Mouse (Mus musculus) right cerebral cortex, postnatal 14 days (tissue): Measurements from ENCODE around the gene Spg21.

ENCODE experiments used
- DNase-seq: peaks from one replicate; pipeline ENCODE4 v3.0.0; 2022

Gene Spg21

GRCm38 (mm10) chr9:65460732-65461442, at the start of gene Spg21:
TSS of gene Spg21 (plus strand) at chr9:65460947.
- peak; percentile 96 for DNase-seq

- DNase-seq, result no peak
Measured at GRCm38 (mm10) chr9:65411326-65411725, 49.4 kb upstream of the Spg21 start.

- DNase-seq, result no peak
Measured at GRCm38 (mm10) chr9:65417738-65418137, 43.0 kb upstream of the Spg21 start.

GRCm38 (mm10) chr9:65419633-65420032, 41.1 kb upstream of the Spg21 start:
- no peak for DNase-seq

GRCm38 (mm10) chr9:65422760-65423501, 37.8 kb upstream of the Spg21 start, which contains the start of gene Slc51b:
TSS of gene Slc51b (minus strand) at chr9:65422955.
- DNase-seq, result no peak

GRCm38 (mm10) chr9:65424393-65424792, 36.4 kb upstream of the Spg21 start:
- DNase-seq, result no peak

- no peak for DNase-seq
Measured at GRCm38 (mm10) chr9:65427511-65427910, 33.2 kb upstream of the Spg21 start.

GRCm38 (mm10) chr9:65428003-65428402, 32.7 kb upstream of the Spg21 start:
- DNase-seq, result no peak

GRCm38 (mm10) chr9:65430401-65430800, 30.3 kb upstream of the Spg21 start:
- DNase-seq, result no peak

GRCm38 (mm10) chr9:65430921-65431320, 29.8 kb upstream of the Spg21 start:
- DNase-seq, result no peak

- DNase-seq, result peak; percentile 83
Measured at GRCm38 (mm10) chr9:65432236-65432635, 28.5 kb upstream of the Spg21 start.

GRCm38 (mm10) chr9:65434140-65434539, 26.6 kb upstream of the Spg21 start:
- DNase-seq, result peak; percentile 28

GRCm38 (mm10) chr9:65435211-65435610, 25.5 kb upstream of the Spg21 start:
- no peak for DNase-seq

GRCm38 (mm10) chr9:65435671-65436301, 25.0 kb upstream of the Spg21 start, which contains the start of gene Mtfmt:
TSS of gene Mtfmt (plus strand) at chr9:65435782.
- peak; percentile 89 for DNase-seq

- no peak for DNase-seq
Measured at GRCm38 (mm10) chr9:65444692-65445091, 16.1 kb upstream of the Spg21 start.

- DNase-seq, result no peak
Measured at GRCm38 (mm10) chr9:65447951-65448350, 12.8 kb upstream of the Spg21 start.

- no peak for DNase-seq
Measured at GRCm38 (mm10) chr9:65458975-65459374, 1.8 kb upstream of the Spg21 start.

GRCm38 (mm10) chr9:65460198-65460597, 549 bp upstream of the Spg21 start:
- no peak for DNase-seq

GRCm38 (mm10) chr9:65462544-65462943, 1.8 kb downstream of the Spg21 start:
- DNase-seq, result no peak

GRCm38 (mm10) chr9:65464161-65464560, 3.4 kb downstream of the Spg21 start:
- peak; percentile 17 for DNase-seq

- no peak for DNase-seq
Measured at GRCm38 (mm10) chr9:65465241-65465640, 4.5 kb downstream of the Spg21 start.

GRCm38 (mm10) chr9:65467686-65468085, 6.9 kb downstream of the Spg21 start:
- no peak for DNase-seq

- no peak for DNase-seq
Measured at GRCm38 (mm10) chr9:65472769-65473168, 12.0 kb downstream of the Spg21 start.

- DNase-seq, result no peak
Measured at GRCm38 (mm10) chr9:65479158-65479557, 18.4 kb downstream of the Spg21 start.
